Mouse (Mus musculus): Measurements from ENCODE around the gene Usp47. TPM values are rescaled to one million over a fixed set of nuclear protein-coding genes. Genes with fewer than 3 reads are reported as not detected.

Usp47 gene
- polyA plus RNA-seq, 1 experiment = 0.23 TPM

DNA sequence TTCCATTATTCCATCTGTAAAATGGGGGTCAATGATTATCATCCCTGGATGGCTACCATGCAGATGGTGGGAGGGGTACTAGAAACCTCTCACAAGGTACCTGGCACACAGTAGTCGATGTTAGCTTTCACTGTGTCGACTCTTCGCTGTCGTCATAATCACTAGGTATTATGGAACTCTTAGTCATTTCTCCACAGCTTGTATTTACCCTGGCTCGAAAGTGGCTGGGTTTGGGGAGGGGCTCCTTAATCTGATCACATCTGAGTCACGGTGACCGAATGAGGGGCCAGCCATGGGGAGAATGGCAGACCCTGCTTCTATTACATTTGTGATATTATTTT lies 114.8 kb downstream of the Usp47 start:
- TF ChIP-seq GATA1 (IDR thresholded peaks at IDR 0.05; ENCODE audit: low read length) = no peak
- TF ChIP-seq TAL1 (IDR thresholded peaks at IDR 0.05; ENCODE audit: low read length) = no peak
- H3K4me3 ChIP-seq (replicated peaks) = no peak overlapping the region

GRCm38 (mm10) chr7:112138509-112139405 lies 115.5 kb downstream of the Usp47 start:
- TF ChIP-seq GATA1 (IDR thresholded peaks at IDR 0.05; ENCODE audit: low read length) = no peak
- no peak for TF ChIP-seq TAL1 (IDR thresholded peaks at IDR 0.05; ENCODE audit: low read length)
- H3K4me1 ChIP-seq (ENCODE audit: control insufficient read depth) = no peaks in the 10 kb centered on the region
- H3K9me3 ChIP-seq (ENCODE audit: control insufficient read depth, low read length) = no peaks in the 10 kb centered on the region
- H3K36me3 ChIP-seq (ENCODE audit: control insufficient read depth) = no peaks in the 10 kb centered on the region
- no peaks in the 10 kb centered on the region for H3K27me3 ChIP-seq (ENCODE audit: control insufficient read depth)
- H3K4me3 ChIP-seq (replicated peaks) = no peak overlapping the region

More for the DNA sequence above, 114.8 kb downstream of the Usp47 start:
- Histone ChIP-seq H3K36me3 (ENCODE audit: control insufficient read depth) (no peaks in the 10 kb centered on the region), H3K9me3 (ENCODE audit: control insufficient read depth, low read length) (no peaks in the 10 kb centered on the region), H3K27me3 (ENCODE audit: control insufficient read depth) (no peaks in the 10 kb centered on the region), H3K4me1 (ENCODE audit: control insufficient read depth) (no peaks in the 10 kb centered on the region)

GRCm38 (mm10) chr7:112140725-112141124 lies 117.4 kb downstream of the Usp47 start:
- Histone ChIP-seq H3K27me3 (ENCODE audit: control insufficient read depth) (no peaks in the 10 kb centered on the region), H3K4me3 (replicated peaks) (no peak overlapping the region), H3K36me3 (ENCODE audit: control insufficient read depth) (no peaks in the 10 kb centered on the region), H3K9me3 (ENCODE audit: control insufficient read depth, low read length) (no peaks in the 10 kb centered on the region), H3K4me1 (ENCODE audit: control insufficient read depth) (no peaks in the 10 kb centered on the region)
- TF ChIP-seq GATA1 (IDR thresholded peaks at IDR 0.05; ENCODE audit: low read length) = no peak
- TF ChIP-seq TAL1 (IDR thresholded peaks at IDR 0.05; ENCODE audit: low read length) = no peak

GRCm38 (mm10) chr7:112142616-112143015 lies 119.3 kb downstream of the Usp47 start:
- no peaks in the 10 kb centered on the region for H3K36me3 ChIP-seq (ENCODE audit: control insufficient read depth)
- no peaks in the 10 kb centered on the region for H3K9me3 ChIP-seq (ENCODE audit: control insufficient read depth, low read length)
- H3K4me3 ChIP-seq (replicated peaks) = no peak overlapping the region
- no peaks in the 10 kb centered on the region for H3K27me3 ChIP-seq (ENCODE audit: control insufficient read depth)
- no peak for TF ChIP-seq TAL1 (IDR thresholded peaks at IDR 0.05; ENCODE audit: low read length)
- no peak for TF ChIP-seq GATA1 (IDR thresholded peaks at IDR 0.05; ENCODE audit: low read length)
- no peaks in the 10 kb centered on the region for H3K4me1 ChIP-seq (ENCODE audit: control insufficient read depth)

- Histone ChIP-seq H3K4me1 (ENCODE audit: control insufficient read depth) (no peaks in the 10 kb centered on the region), H3K27me3 (ENCODE audit: control insufficient read depth) (no peaks in the 10 kb centered on the region), H3K36me3 (ENCODE audit: control insufficient read depth) (no peaks in the 10 kb centered on the region), H3K4me3 (replicated peaks) (no peak overlapping the region), H3K9me3 (ENCODE audit: control insufficient read depth, low read length) (no peaks in the 10 kb centered on the region)
- TF ChIP-seq TAL1 (IDR thresholded peaks at IDR 0.05; ENCODE audit: low read length) = no peak
- no peak for TF ChIP-seq GATA1 (IDR thresholded peaks at IDR 0.05; ENCODE audit: low read length)
Measured at GRCm38 (mm10) chr7:112143090-112143500, 119.8 kb downstream of the Usp47 start.

GRCm38 (mm10) chr7:112143978-112144377 lies 120.7 kb downstream of the Usp47 start:
- no peaks in the 10 kb centered on the region for H3K4me1 ChIP-seq (ENCODE audit: control insufficient read depth)
- no peaks in the 10 kb centered on the region for H3K27me3 ChIP-seq (ENCODE audit: control insufficient read depth)
- no peak for TF ChIP-seq GATA1 (IDR thresholded peaks at IDR 0.05; ENCODE audit: low read length)
- no peak for TF ChIP-seq TAL1 (IDR thresholded peaks at IDR 0.05; ENCODE audit: low read length)
- H3K4me3 ChIP-seq (replicated peaks) = no peak overlapping the region
- no peaks in the 10 kb centered on the region for H3K36me3 ChIP-seq (ENCODE audit: control insufficient read depth)
- no peaks in the 10 kb centered on the region for H3K9me3 ChIP-seq (ENCODE audit: control insufficient read depth, low read length)

- Histone ChIP-seq H3K27me3 (ENCODE audit: control insufficient read depth) (no peaks in the 10 kb centered on the region), H3K9me3 (ENCODE audit: control insufficient read depth, low read length) (no peaks in the 10 kb centered on the region), H3K4me3 (replicated peaks) (no peak overlapping the region), H3K4me1 (ENCODE audit: control insufficient read depth) (no peaks in the 10 kb centered on the region), H3K36me3 (ENCODE audit: control insufficient read depth) (no peaks in the 10 kb centered on the region)
- TF ChIP-seq TAL1 (IDR thresholded peaks at IDR 0.05; ENCODE audit: low read length) (no peak), GATA1 (IDR thresholded peaks at IDR 0.05; ENCODE audit: low read length) (no peak)
Measured at GRCm38 (mm10) chr7:112144646-112145179, 121.4 kb downstream of the Usp47 start.

- H3K4me1 ChIP-seq (ENCODE audit: control insufficient read depth) = no peaks in the 10 kb centered on the region
- no peaks in the 10 kb centered on the region for H3K27me3 ChIP-seq (ENCODE audit: control insufficient read depth)
- H3K9me3 ChIP-seq (ENCODE audit: control insufficient read depth, low read length) = no peaks in the 10 kb centered on the region
- H3K4me3 ChIP-seq (replicated peaks) = no peak overlapping the region
- no peaks in the 10 kb centered on the region for H3K36me3 ChIP-seq (ENCODE audit: control insufficient read depth)
- TF ChIP-seq GATA1 (IDR thresholded peaks at IDR 0.05; ENCODE audit: low read length) (no peak), TAL1 (IDR thresholded peaks at IDR 0.05; ENCODE audit: low read length) (no peak)
Measured at GRCm38 (mm10) chr7:112147979-112148378, 124.7 kb downstream of the Usp47 start.

DNA sequence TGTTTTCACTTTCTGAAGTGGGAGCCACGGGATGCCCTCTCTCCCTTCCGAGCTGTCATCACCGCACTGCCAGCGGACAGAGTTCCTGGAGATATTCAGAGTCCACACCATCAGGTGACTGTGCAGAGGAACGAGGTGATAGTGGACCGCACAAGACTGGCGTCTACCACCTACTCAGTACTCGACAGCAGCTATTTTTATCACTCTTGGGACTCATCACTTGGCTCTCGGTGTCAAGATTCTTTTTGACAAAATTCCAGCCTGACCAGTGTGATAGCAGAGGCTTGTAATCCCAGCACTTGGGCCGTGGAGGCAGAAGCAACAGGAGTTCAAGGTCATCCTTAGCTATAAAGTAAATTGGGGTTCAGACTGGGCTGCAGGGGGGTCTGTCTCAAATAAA lies 125.8 kb downstream of the Usp47 start:
- no peaks in the 10 kb centered on the region for H3K9me3 ChIP-seq (ENCODE audit: control insufficient read depth, low read length)
- H3K4me3 ChIP-seq (replicated peaks) = no peak overlapping the region
- no peak for TF ChIP-seq TAL1 (IDR thresholded peaks at IDR 0.05; ENCODE audit: low read length)
- H3K36me3 ChIP-seq (ENCODE audit: control insufficient read depth) = no peaks in the 10 kb centered on the region
- H3K4me1 ChIP-seq (ENCODE audit: control insufficient read depth) = no peaks in the 10 kb centered on the region
- no peaks in the 10 kb centered on the region for H3K27me3 ChIP-seq (ENCODE audit: control insufficient read depth)

Measured in erythroblast, embryonic 14.5 days (primary cell).